Mouse (Mus musculus) ZHBTc4 (cell line): ENCODE measurements at regions not wholly inside any gene's neighbourhood (a gene's known extent, or its start where the extent isn't known, plus 50 kb on each side); places are given as distances from the start of the nearest gene placed in this dataset.
A peak's percentile ranks its signal among the peaks of the same experiment; 100 is the strongest.

Source experiments
- DNase-seq: peaks from one replicate; pipeline ENCODE4 v3.0.0-alpha.2; 2011; ENCODE audit warnings: low read depth, low spot score

- DNase-seq: no peak
Observed at GRCm38 (mm10) chr9:113309707-113310574, 398.1 kb downstream of the Pdcd6ip start.

- DNase-seq: no peak
Observed at GRCm38 (mm10) chr9:113305761-113306160, 402.3 kb downstream of the Pdcd6ip start.

GRCm38 (mm10) chr9:113302429-113302828, 405.6 kb downstream of the Pdcd6ip start:
- DNase-seq: peak; percentile 56

GRCm38 (mm10) chr9:113300846-113301245, 407.2 kb downstream of the Pdcd6ip start:
- peak; percentile 55 for DNase-seq

- no peak for DNase-seq
Observed at GRCm38 (mm10) chr9:113299900-113300299, 408.2 kb downstream of the Pdcd6ip start.

GRCm38 (mm10) chr9:113295850-113296467, 412.1 kb downstream of the Pdcd6ip start:
- no peak for DNase-seq

GRCm38 (mm10) chr9:113287397-113287796, 420.7 kb downstream of the Pdcd6ip start:
- DNase-seq: no peak

GRCm38 (mm10) chr9:113283244-113283643, 424.8 kb downstream of the Pdcd6ip start:
- no peak for DNase-seq

- DNase-seq: no peak
Observed at GRCm38 (mm10) chr9:113270595-113270994, 437.5 kb downstream of the Pdcd6ip start.

GRCm38 (mm10) chr9:113267696-113268095, 440.4 kb downstream of the Pdcd6ip start:
- DNase-seq: no peak

GRCm38 (mm10) chr9:113263636-113264035, 444.4 kb downstream of the Pdcd6ip start:
- no peak for DNase-seq

GRCm38 (mm10) chr9:113260296-113260695, 447.8 kb downstream of the Pdcd6ip start:
- no peak for DNase-seq

GRCm38 (mm10) chr9:113258556-113258955, 449.5 kb downstream of the Pdcd6ip start:
- no peak for DNase-seq

GRCm38 (mm10) chr9:113248703-113249274, 459.3 kb downstream of the Pdcd6ip start:
- no peak for DNase-seq

GRCm38 (mm10) chr9:113247950-113248349, 460.1 kb downstream of the Pdcd6ip start:
- no peak for DNase-seq

GRCm38 (mm10) chr9:113243870-113244269, 464.2 kb downstream of the Pdcd6ip start:
- no peak for DNase-seq

GRCm38 (mm10) chr9:113233370-113233769, 474.7 kb downstream of the Pdcd6ip start:
- no peak for DNase-seq

- DNase-seq: no peak
Observed at GRCm38 (mm10) chr9:113229391-113229790, 478.7 kb downstream of the Pdcd6ip start.

GRCm38 (mm10) chr9:113213930-113214329, 494.1 kb downstream of the Pdcd6ip start:
- no peak for DNase-seq

- DNase-seq: no peak
Observed at GRCm38 (mm10) chr9:113212389-113212788, 495.7 kb downstream of the Pdcd6ip start.

- DNase-seq: no peak
Observed at GRCm38 (mm10) chr9:113208181-113208580, 499.9 kb downstream of the Pdcd6ip start.

GRCm38 (mm10) chr9:113199241-113199640, 508.8 kb downstream of the Pdcd6ip start:
- no peak for DNase-seq

- DNase-seq: no peak
Observed at GRCm38 (mm10) chr9:113195556-113195955, 512.5 kb downstream of the Pdcd6ip start.
